Mouse (Mus musculus) MN1 (cell line): ENCODE data around the gene Gm21876.
"Not testable (repeated sequence)": the region's sequence is repeated elsewhere in the genome, so short reads cannot be mapped to it uniquely, and the experiment has no call there.

Experiments used
- DNase-seq: peaks from one replicate; pipeline ENCODE4 v3.0.0-alpha.2; 2016; ENCODE audit warnings: low spot score

Gene Gm21876

GRCm38 (mm10) chrX:21175553-21175952, at the start of gene Gm21876:
Gene Gm21876, minus strand, starts transcription at chrX:21175653.
- no peak for DNase-seq

- DNase-seq = no peak
These were observed 45.0 kb upstream of the Gm21876 start for GRCm38 (mm10) chrX:21220422-21220821.

- not testable (repeated sequence) for DNase-seq
These were observed 28.8 kb downstream of the Gm21876 start for GRCm38 (mm10) chrX:21146675-21147074.
